Mouse (Mus musculus) ovary, postnatal 10 days (tissue): ENCODE data around the gene Ctnnbl1.
A peak's percentile ranks its signal among the peaks of the same experiment; 100 is the strongest.

Source experiments
- DNase-seq: peaks from one replicate; pipeline ENCODE4 v3.0.0; 2022; ENCODE audit warnings: low spot score

Ctnnbl1 gene

GRCm38 (mm10) chr2:157736854-157737850 is at the start of gene Ctnnbl1:
Gene Ctnnbl1 (plus strand): TSS chr2:157737401.
- peak; percentile 92 for DNase-seq

- no peak for DNase-seq
These were observed 49.7 kb upstream of the Ctnnbl1 start for GRCm38 (mm10) chr2:157687506-157687905.

- DNase-seq: no peak
These were observed 45.7 kb upstream of the Ctnnbl1 start for GRCm38 (mm10) chr2:157691266-157692105.

- DNase-seq: no peak
These were observed 44.8 kb upstream of the Ctnnbl1 start for GRCm38 (mm10) chr2:157692365-157692932.

GRCm38 (mm10) chr2:157693576-157693975 is 43.6 kb upstream of the Ctnnbl1 start:
- no peak for DNase-seq

GRCm38 (mm10) chr2:157696297-157696731 is 40.9 kb upstream of the Ctnnbl1 start:
- no peak for DNase-seq

- DNase-seq: no peak
These were observed 34.0 kb upstream of the Ctnnbl1 start for GRCm38 (mm10) chr2:157703155-157703554.

GRCm38 (mm10) chr2:157704991-157705776 is 32.0 kb upstream of the Ctnnbl1 start:
- DNase-seq: no peak

GRCm38 (mm10) chr2:157705777-157706158 is 31.4 kb upstream of the Ctnnbl1 start:
- no peak for DNase-seq

GRCm38 (mm10) chr2:157707191-157707923 is 29.8 kb upstream of the Ctnnbl1 start:
- DNase-seq: no peak

- no peak for DNase-seq
These were observed 24.5 kb upstream of the Ctnnbl1 start for GRCm38 (mm10) chr2:157712677-157713076.

GRCm38 (mm10) chr2:157715586-157716191 is 21.5 kb upstream of the Ctnnbl1 start:
- peak; percentile 17 for DNase-seq

GRCm38 (mm10) chr2:157718441-157718840 is 18.8 kb upstream of the Ctnnbl1 start:
- no peak for DNase-seq

GRCm38 (mm10) chr2:157723883-157724573 is 13.2 kb upstream of the Ctnnbl1 start:
- no peak for DNase-seq

GRCm38 (mm10) chr2:157724574-157724914 is 12.7 kb upstream of the Ctnnbl1 start:
- no peak for DNase-seq

GRCm38 (mm10) chr2:157744619-157745018 is 7.4 kb downstream of the Ctnnbl1 start:
- no peak for DNase-seq

GRCm38 (mm10) chr2:157745735-157746134 is 8.5 kb downstream of the Ctnnbl1 start:
- no peak for DNase-seq

GRCm38 (mm10) chr2:157746558-157746957 is 9.4 kb downstream of the Ctnnbl1 start:
- DNase-seq: no peak

- no peak for DNase-seq
These were observed 10.8 kb downstream of the Ctnnbl1 start for GRCm38 (mm10) chr2:157747989-157748388.

GRCm38 (mm10) chr2:157750481-157750880 is 13.3 kb downstream of the Ctnnbl1 start:
- no peak for DNase-seq
